Mouse (Mus musculus) cerebellum, postnatal 14 days (tissue): ENCODE measurements around the gene 4931414P19Rik.
"Not testable (repeated sequence)": the region's sequence is repeated elsewhere in the genome, so short reads cannot be mapped to it uniquely, and the experiment has no call there.

Experiments used
- DNase-seq, 2 experiments: peaks; one replicate each; pipeline ENCODE4 v3.0.0; 2021; ENCODE audit warnings: mixed read lengths in 2 of 2

The 4931414P19Rik gene

DNA sequence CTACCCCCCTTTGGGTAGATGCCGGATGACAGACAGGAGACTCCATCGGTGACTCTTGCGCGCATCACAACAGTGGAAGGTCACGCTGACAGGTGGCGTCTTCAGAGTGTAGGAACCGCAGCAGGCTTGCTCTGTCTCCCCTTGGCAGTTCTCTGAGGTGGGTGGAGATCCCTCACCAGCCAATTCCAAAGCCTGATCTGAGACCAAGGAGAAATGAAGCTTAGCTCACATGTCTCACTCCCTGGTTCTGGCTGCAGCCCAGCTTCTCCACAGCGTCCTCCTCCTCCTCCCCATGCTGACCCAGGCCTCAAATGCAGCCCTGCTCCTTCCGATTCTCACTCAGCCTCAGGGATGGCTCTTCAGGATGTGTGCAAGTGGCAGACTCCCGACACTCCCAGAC, 19.2 kb upstream of the 4931414P19Rik start:
- peak in 1 of 2 experiments; percentile 66 for DNase-seq

DNA sequence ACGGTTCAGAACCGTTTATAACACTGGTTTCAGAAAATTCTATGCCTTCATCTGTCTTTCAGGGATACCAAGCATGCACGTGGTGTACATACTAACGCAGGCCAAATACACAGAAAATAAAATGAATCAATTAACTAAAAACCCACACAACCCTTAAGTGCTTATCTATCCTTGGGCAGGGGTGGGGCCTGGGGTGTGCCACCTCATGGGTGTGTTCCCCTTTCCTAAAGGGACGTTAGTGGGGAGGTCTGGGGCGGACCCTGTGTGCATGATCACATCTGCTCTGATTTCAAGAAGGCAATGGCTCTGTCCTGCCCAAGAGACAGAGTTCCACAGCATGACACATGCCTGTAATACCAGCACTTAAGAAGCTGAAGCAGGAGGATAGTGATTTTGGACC, 17.5 kb upstream of the 4931414P19Rik start:
- no peak for DNase-seq

DNA sequence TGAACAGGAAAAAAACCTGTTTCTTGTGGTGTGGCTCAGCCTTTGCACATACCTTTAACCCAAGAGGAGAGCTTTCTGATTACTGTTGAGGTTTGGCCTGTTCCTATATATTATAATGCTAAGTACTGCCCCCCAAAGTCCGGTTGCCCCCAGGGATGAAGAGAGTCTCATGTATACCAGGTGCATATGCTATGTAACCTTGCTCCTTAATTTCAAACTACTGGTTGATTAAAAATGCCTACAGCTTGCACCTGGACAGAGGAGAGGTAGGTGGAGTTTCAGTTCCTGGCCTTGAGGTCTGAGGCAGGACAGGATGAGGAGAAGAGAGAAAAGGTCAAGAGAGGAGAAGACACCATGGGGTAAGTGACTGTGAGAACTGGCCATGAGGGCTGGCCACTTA, 15.3 kb upstream of the 4931414P19Rik start, which contains the start of gene Psmb11:
Gene Psmb11 (plus strand): TSS at position 301 of the 400 bp plus-strand sequence.
- DNase-seq, result no peak

DNA sequence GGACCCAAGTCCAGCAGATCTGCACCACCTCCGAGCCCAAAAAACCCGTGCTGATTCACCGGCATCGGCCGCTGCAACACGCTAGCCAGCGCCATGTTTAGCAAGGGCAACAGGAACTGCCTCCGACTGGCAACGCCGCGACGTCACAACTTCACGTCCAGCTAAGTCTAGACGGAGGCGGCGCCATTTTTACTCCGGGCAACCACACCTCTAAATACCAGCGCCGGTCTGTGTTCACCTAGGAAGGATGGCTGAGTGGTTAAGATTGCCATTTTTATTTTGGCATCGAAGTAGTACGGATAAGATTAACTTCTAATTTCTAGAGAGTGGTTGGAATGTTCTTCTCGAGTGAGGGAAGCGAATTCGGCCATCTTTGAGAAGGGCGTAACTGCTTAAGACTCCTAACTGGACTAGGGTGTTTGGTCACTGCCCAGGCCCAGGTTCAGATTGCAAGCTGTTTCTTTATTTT, 12.1 kb upstream of the 4931414P19Rik start, which contains the start of gene Psmb5:
Gene Psmb5 (minus strand): TSS at position 126 of the 469 bp plus-strand sequence.
- DNase-seq, result peak; percentile 91

DNA sequence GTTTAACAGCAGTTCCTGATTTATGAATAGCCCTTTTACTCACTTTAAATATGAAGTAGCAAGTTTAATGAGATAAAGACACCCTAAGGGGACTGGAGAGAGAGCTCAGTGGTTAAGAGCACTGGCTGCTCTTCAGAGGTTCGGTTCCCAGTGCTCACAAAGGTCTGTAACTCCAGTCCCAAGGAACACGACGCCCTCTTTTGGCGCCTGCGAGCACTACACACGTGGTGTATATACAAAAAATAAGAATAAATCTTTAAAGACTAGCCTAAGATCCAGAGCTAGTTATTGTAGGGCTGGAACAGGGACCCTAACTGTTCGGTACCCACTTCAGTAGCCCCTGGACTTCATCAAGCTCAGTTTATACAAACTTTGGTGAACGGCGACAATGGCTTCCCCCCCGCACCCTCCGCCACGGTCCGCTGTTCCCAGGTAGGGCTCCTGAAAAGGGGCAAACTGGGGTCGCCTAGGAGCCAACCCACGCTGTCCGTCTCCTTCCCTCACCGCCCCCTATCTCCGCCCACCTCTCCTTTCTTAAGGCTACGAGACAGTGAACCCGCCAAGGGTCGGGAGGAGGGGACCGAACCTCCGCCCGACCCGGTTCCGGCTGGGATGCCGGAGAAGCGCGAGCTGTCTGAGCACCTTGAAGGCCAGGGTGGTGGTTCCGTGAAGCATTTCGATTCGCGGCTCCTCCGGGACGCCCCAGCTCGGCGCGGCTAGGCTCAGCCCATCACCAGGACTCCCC, 11.5 kb upstream of the 4931414P19Rik start:
- peak in 1 of 2 experiments; percentile 56 for DNase-seq

DNA sequence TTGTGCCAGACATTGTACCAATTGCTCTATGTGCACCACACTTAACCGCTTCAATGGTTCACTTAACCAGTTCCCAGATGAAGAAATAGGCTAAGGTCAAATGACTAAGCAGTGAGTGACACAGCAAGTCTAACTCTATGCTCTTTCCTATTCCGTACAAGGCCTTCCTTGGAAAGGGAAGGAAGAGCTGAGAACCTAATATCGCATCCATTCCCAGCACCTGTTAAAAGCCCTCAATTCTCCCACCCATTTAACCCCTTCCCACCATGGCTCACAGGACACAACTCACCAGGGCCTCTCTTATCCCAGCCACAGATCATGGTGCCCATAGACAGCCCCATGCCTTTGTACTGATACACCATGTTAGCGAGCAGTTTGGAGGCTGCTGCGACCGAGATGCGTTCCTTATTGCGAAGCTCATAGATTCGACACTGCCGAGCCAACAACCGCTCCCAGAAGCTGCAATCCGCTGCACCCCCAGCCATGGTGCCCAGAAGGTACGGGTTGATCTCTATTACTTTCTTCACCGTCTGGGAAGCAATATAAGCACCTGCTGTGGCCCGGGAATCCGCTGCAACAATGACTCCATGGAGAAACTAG, 10.5 kb upstream of the 4931414P19Rik start:
- no peak for DNase-seq

DNA sequence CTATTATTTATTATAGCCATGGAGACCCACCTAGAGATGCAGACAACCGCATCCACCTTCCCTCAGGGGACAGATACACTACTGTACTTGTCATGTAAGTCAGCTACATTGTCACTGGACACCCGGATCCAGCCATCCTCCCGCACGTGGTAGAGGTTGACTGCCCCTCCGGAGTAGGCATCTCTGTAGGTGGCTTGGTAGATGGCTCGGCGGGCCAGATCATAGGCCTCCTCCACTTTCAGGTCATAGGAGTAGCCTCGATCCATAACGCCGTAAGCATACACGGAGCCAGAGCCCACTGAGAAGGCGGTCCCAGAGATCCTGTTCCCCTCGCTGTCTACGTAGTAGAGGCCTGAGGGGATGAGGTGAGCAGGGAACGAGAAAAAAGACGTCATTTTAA, 8.3 kb upstream of the 4931414P19Rik start:
- DNase-seq, result not testable (repeated sequence)

DNA sequence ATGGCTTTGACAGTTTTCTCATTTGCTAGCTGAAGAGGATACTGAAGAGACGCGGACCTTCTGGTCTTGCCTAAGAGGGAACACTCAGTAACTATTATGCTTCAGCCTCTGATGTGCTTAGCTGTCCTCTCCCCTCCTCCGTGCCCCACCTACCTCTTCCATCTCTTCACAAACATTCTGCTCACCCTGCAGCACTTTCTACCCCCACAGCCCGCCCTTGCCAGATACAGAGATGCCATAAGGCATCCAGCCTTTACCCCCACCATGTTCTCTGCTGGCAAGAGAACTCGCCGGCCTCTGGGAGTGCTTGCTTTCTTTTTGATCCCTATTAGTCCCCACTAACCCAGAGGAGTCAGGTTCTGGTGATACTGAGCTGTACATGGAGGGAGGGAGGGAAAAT, 4.9 kb upstream of the 4931414P19Rik start:
- DNase-seq, result no peak

DNA sequence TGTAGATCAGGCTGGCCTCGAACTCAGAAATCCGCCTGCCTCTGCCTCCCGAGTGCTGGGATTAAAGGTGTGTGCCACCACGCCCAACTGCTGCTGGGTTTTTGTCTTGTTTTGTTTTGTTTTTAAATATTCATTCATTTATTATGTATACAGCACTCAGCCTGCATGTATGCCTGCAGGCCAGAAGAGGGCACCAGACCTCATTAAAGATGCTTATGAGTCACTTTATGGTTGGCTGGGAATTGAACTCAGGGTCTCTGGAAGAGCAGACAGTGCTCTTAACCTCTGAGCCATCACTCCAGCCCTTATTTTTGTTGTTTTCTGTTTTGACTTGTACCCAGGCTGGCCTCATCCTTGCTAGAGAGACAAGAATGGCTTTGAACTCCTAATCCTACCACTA, 4.2 kb upstream of the 4931414P19Rik start:
- DNase-seq, result peak in 1 of 2 experiments; percentile 57

DNA sequence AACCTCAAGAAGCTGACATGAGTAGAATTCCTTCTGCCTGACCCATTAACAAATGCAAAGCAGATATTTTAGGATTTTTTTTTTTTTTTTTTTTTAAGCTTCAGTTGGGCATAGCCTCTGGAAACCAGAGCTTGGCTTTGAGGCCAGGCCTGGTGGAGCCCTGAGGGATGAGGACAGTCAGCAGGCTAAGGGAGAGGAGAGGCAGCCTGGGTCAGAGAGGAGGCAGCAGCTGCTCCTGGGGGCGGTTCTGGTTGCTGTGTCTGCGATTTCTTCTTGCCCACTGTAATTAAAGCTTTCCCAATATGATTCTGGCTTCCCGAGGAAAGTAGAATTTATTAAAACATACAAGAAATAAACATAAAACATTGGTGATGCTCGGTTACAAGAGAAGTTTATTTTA, 3.5 kb upstream of the 4931414P19Rik start:
- DNase-seq, result no peak

DNA sequence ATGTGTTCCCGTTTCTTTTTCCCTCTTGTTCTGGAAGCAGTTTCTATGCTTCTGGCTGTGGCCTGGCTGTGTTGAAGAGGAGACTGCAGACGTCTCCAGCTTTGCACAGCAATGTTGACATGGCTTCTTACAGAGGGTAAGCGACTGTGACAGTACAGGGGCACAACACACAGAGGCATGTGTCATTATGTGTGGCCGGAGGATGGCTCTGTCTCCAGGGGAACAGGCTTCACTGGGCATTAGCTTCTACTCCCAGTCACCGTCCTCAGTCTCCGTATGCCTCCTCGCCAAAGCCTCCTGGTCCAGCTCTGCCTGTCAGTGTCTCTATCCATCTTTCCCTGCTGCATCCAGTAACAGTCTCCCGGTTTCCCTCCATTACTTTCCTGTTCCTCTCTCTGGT, 1.4 kb upstream of the 4931414P19Rik start:
- DNase-seq, result no peak

DNA sequence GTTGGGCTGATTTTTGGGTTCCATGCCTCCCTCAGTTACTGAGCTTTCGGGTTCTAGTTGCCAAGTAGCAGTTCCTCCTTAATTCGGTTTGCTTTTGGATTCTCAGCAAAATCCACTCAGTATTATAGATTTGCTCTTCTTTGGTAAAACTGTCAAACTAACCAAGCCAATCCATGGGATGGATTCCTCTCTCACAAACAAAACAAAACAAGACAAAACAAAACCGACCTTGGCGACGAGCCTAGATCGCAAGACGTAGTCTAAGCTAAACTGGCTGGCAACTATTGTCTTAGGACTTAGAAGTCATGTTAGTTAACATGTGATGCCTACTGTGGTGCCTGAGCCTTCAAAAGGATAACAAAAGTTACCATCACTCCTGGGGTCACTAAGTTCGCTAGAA, 2.1 kb downstream of the 4931414P19Rik start:
- DNase-seq, result peak in 1 of 2 experiments; percentile 62

DNA sequence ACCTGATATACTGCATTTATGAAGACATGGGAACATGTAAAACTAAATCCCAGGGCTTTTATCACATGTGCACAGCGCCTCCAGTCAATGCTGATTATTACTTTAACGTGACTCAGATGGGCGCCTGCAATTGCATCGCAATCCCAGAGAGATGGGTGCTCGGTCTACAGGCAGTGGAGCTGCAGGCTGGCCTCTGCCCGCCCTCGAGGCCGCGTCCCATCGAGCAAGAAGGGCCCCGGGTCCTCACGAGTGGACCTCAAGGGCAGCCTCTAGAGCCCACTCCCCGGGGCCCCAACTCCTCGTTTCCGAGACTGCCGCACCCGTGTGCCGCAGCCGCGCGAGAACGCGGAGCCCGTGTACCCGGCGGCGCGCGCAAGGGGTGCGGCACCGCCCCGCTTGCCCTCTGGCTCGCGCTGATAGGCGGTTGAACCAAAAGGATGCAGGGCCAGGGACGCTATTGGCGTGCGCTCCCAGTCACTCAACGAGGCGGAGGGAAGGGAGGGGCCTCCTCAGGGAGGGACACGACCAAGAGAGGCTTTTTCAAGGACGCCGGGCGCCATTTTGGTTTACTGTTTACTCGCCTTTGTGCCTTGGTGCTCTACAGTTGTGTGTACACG, 2.6 kb downstream of the 4931414P19Rik start:
- peak; percentile 96 to 97 for DNase-seq

DNA sequence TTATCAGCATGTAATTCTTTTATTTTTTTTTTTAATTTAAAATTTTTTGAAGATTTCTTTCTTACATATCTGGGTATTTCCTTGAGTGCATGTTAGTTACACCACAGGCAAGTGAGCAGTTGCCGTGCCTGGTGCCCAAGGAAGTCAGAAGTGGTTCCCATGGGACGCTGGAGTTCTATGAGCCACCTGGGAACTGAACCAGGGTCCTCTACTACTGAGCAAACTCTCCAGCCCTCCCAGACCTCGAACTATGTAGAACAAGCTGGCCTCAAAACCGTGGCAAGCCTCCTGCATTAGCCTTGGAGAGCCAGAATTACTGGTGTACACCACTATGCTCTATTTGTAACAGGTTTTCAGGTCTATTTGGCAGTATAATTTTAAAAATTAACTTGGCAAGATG, 3.2 kb downstream of the 4931414P19Rik start:
- peak; percentile 43 to 59 for DNase-seq

DNA sequence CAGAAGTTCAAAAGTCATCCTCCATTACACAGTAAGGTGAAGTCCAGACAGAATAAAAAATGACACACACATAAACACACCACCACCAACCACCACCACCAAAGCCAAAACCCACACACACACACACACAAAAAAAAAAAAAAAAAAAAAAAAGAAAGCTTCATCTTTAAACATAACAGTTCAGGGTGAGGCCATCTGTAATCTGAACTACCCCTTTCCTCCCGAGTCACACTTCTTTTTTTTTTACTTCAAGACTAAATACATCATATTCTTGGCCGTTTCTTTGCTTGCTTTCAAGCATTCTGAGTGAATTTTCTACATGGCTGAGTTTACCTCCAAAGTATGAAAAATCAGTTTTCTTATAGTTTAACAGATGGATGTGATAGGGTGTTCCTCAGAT, 4.2 kb downstream of the 4931414P19Rik start:
- DNase-seq, result no peak

DNA sequence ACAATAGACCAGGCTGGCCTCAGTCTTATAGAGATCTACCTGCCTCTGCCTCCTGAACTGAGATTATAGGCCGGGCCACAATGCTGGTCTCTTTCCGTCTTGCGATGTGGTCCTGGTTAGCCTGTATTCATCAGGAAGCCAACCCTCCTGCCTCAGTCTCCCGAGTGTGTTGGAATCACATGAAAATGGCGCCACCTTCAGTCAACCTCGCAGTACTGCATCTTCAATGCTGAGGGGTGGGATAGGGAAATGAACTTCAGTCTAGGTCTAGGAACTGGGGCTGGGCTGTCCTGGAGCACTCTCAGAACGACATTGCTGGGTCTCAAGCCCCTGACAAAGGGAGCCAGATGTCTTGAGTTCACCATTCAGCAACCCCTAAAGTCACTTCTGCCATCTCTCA, 8.7 kb downstream of the 4931414P19Rik start:
- no peak for DNase-seq

DNA sequence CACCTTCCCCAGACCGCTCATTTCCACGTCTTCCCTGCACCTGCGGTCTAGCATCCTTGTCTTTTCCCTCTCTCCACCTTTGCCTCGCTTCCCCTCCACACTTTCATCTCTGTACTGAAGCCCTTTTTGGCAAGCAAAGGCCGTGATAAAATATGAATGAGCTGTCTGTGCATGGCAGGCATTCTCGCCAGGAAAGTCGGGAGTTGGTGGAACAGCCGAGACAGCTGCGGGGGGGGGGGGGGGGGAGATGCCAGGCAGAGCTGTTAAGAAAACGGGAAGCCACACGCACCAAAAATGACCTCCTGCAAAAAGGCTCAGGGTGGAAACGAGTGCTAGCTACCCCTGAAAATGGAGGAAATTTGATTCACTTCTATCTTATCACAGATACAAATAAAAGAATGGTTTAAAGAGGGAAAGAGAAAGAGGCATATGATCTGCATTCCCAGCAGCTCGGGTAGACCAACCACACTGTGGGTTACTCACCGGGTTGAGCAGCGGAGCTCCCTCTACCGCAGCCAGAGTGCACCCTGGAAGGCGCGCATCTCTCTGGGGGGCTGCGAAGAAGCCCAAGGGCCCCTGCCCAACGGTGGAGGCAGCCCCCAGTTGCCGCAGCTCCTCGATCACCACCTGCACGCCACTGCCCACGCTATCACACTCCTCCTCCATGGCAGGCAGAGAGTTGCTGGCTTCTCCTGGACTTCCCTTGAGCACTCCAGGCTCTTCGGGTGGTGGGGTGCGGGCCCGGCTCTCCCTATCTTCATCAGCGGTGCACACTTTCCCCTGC, 11.0 kb downstream of the 4931414P19Rik start:
- DNase-seq, result no peak

DNA sequence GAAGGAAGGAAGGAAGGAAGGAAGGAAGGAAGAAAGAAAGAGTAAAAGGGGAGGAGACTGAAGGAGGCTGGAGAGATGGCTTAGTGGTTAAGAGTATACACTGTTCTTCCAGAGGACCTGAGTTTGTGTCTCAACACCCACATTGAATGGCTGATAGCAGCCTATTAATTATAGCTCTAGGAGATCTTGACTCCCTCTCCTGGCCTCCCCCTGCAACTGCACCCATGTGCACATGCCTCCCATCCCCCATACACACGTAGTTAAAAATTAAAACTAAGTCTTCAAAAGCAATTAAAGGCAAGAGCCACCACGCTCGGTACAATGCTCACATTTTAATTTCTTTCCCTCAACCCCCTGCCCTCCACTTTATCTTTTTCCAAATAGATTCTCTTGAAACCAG, 11.7 kb downstream of the 4931414P19Rik start:
- DNase-seq, result no peak

DNA sequence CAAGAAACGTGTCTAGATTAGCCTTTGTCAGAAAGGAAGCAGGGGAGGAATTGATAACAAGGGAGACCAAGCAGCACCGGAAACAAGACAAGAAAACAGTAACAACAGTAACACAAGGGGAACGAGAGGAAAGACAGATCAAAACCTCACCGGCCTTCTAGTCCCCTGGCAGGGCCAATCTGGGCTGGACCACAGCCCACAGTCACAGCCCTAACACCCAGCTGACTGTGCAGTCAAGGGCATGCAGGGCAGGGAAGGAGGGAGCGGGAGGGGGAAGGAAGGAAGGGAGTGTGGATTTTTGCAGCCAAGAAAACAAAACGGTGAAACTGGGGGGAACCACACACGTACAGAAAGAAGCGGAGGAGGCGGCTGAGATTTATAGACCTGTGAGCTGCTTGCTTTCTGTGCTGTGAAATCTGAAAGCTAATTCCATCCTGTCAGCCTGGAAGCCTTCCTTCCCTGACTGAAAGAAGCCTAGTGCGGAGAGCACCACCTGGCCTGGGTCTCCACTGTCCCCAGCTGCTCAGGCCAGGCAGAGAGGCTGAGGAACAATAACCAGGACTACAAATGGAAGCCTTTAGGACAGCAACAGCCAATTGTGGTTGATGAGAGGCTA, 13.4 kb downstream of the 4931414P19Rik start:
- DNase-seq, result peak; percentile 31 to 58

DNA sequence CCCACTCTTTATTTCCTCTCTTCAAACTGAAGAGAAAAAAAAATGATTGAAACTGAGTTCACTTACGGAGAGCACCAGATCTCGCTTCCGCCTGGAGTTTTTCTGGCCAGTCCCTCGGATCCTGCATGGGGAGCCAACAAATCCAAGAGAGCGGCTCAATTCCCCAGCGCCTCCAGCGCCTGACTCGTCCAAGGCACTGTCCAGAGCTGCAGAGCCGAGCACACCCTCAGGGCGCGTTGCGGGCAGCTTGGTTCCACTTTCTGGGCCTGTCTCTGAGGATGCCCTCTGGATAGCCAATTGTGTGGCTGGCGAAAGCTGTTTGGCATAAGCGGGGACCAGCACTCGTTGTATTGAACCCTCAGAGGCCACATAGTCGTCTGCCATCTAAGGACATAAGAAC, 14.7 kb downstream of the 4931414P19Rik start:
- no peak for DNase-seq

DNA sequence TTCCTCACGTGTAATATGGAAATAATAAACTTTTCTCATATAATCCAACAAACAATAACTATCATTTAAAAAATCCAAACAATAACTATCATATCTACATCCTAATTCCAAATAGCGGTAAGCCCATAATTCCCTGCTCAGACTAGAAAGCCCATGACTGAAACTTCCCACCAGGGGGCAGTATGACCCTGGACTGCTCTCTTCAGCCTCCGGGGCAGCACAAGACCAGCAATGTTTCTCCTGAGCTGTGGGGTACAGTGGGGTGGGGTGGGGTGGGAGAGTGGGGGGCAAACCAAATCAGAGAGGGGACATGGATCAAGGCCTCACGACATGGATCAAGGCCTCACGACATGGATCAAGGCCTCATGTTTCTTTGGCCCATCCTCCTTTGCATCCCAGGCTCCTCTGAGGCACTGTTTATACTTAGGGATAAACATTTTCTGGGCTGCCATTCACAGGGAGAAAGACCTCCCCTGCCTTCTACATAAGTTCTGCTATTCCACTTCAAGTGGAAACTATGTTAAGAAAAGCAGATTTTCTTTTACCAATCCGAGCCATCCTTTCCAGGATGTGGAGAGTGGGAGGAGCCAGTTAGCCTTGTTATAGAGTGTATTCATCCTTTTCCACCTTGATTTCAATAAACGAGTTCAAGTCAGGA, 22.0 kb downstream of the 4931414P19Rik start:
- peak; percentile 76 to 83 for DNase-seq

DNA sequence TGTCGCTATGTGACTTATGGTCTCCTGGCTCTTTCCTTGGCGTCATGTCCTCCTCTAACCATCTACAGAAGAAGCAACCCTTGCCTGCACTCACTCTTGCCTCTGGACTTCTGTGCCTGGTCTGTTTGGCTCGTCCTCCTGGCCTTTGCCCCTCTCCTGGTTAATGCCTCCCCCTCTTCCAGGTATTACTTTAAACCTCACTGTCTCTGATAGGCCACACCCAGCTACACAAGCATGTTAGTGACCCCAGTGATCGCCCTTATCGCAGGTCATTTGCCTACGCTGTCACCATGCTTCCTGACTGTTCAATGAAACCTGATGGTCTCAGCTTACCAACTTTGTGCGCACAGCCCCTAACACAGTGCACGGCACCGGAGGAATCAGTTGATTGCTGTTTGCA, 23.3 kb downstream of the 4931414P19Rik start:
- DNase-seq, result no peak
